Mouse (Mus musculus): Measurements from ENCODE around the gene Fen1. TPM values are rescaled to one million over a fixed set of nuclear protein-coding genes. Genes with fewer than 3 reads are reported as not detected.

Gene Fen1
- total RNA-seq (2021), result 10 to 100 TPM; 10.4 to 12.5 TPM
- long read RNA-seq, transcript Fen1-202 (2 exons, 2,100 nt), result minor isoform, 8 of 30 reads
- long read RNA-seq, transcript Fen1-201 (2 exons, 2,341 nt), result major isoform, 12 of 30 reads
- long read RNA-seq, partial matches to known transcripts, result 0 of 30 reads
- long read RNA-seq, other reads (novel, unspliced or antisense), result 7 of 30 reads

- peak; percentile 94 for DNase-seq (ENCODE audit: low spot score in 2 of 2)
Observed at GRCm38 (mm10) chr19:10203848-10204615, at the start of gene Fen1, which contains the start of gene Tmem258. Gene Fen1 (minus strand): TSS chr19:10204169. Gene Tmem258 (plus strand): TSS chr19:10204014.

- DNase-seq (ENCODE audit: low spot score in 2 of 2), result no peak
Observed at GRCm38 (mm10) chr19:10248128-10248527, 44.2 kb upstream of the Fen1 start.

- DNase-seq (ENCODE audit: low spot score in 2 of 2), result no peak
Observed at GRCm38 (mm10) chr19:10247165-10247564, 43.2 kb upstream of the Fen1 start.

GRCm38 (mm10) chr19:10244183-10244582 lies 40.2 kb upstream of the Fen1 start:
- peak; percentile 74 to 77 for DNase-seq (ENCODE audit: low spot score in 2 of 2)

GRCm38 (mm10) chr19:10242916-10243315 lies 38.9 kb upstream of the Fen1 start:
- DNase-seq (ENCODE audit: low spot score in 2 of 2), result no peak

GRCm38 (mm10) chr19:10240654-10241305 lies 36.8 kb upstream of the Fen1 start, which contains the start of gene Myrf:
Gene Myrf (minus strand): TSS chr19:10240748.
- DNase-seq (ENCODE audit: low spot score in 2 of 2), result peak; percentile 74 to 80

- DNase-seq (ENCODE audit: low spot score in 2 of 2), result no peak
Observed at GRCm38 (mm10) chr19:10239975-10240653, 36.1 kb upstream of the Fen1 start.

GRCm38 (mm10) chr19:10239419-10239818 lies 35.5 kb upstream of the Fen1 start:
- DNase-seq (ENCODE audit: low spot score in 2 of 2), result no peak

- no peak for DNase-seq (ENCODE audit: low spot score in 2 of 2)
Observed at GRCm38 (mm10) chr19:10238477-10238876, 34.5 kb upstream of the Fen1 start.

- DNase-seq (ENCODE audit: low spot score in 2 of 2), result no peak
Observed at GRCm38 (mm10) chr19:10235784-10236565, 32.0 kb upstream of the Fen1 start.

GRCm38 (mm10) chr19:10232327-10233017 lies 28.5 kb upstream of the Fen1 start:
- no peak for DNase-seq (ENCODE audit: low spot score in 2 of 2)

GRCm38 (mm10) chr19:10231871-10232270 lies 27.9 kb upstream of the Fen1 start:
- DNase-seq (ENCODE audit: low spot score in 2 of 2), result no peak

GRCm38 (mm10) chr19:10231016-10231415 lies 27.0 kb upstream of the Fen1 start:
- DNase-seq (ENCODE audit: low spot score in 2 of 2), result no peak

- DNase-seq (ENCODE audit: low spot score in 2 of 2), result no peak
Observed at GRCm38 (mm10) chr19:10225767-10226166, 21.8 kb upstream of the Fen1 start.

GRCm38 (mm10) chr19:10224637-10225453 lies 20.9 kb upstream of the Fen1 start:
- DNase-seq (ENCODE audit: low spot score in 2 of 2), result no peak

GRCm38 (mm10) chr19:10223561-10223960 lies 19.6 kb upstream of the Fen1 start:
- DNase-seq (ENCODE audit: low spot score in 2 of 2), result no peak

GRCm38 (mm10) chr19:10222656-10223055 lies 18.7 kb upstream of the Fen1 start:
- DNase-seq (ENCODE audit: low spot score in 2 of 2), result no peak

GRCm38 (mm10) chr19:10221585-10221984 lies 17.6 kb upstream of the Fen1 start:
- DNase-seq (ENCODE audit: low spot score in 2 of 2), result no peak

GRCm38 (mm10) chr19:10219593-10219992 lies 15.6 kb upstream of the Fen1 start:
- no peak for DNase-seq (ENCODE audit: low spot score in 2 of 2)
